Mouse (Mus musculus) MEL (cell line): ENCODE measurements around the gene Rsbn1. TPM values are rescaled to one million over a fixed set of nuclear protein-coding genes. Genes with fewer than 3 reads are reported as not detected.

ENCODE experiments used
- DNase-seq: peaks from one replicate; pipeline ENCODE4 v3.0.0; 2011; ENCODE audit warnings: low read depth, low spot score
- H3K27ac ChIP-seq: 2 replicates; pipeline ENCODE4 v1.5.1; 2012; ENCODE audit warnings: low read depth, mild to moderate bottlenecking, control low read depth, low read length, moderate library complexity; ENCODE audit not compliant: control insufficient read depth
- H3K27me3 ChIP-seq, 2 experiments: fragments of 150-350 bp in 1 of 2; sonication (generic) in 1 of 2; 2 replicates each; pipeline ENCODE4 v1.6.1; 2012; ENCODE audit warnings: low read length in 2 of 2, mild to moderate bottlenecking in 2 of 2, improper control_type of control experiment in 1 of 2, moderate library complexity in 1 of 2; ENCODE audit not compliant: insufficient read depth in 2 of 2, control insufficient read depth in 1 of 2
- H3K36me3 ChIP-seq, 2 experiments: 2 replicates each; pipeline ENCODE4 v1.6.1; 2012 to 2014; ENCODE audit warnings: low read length in 2 of 2, improper control_type of control experiment in 1 of 2, inconsistent platforms in 1 of 2, mild to moderate bottlenecking in 1 of 2; ENCODE audit not compliant: insufficient read depth in 2 of 2, control insufficient read depth in 1 of 2
- H3K4me1 ChIP-seq, 2 experiments: fragments of 150-350 bp in 1 of 2; sonication (generic) in 1 of 2; 2 replicates each; pipeline ENCODE4 v1.6.1; 2012; ENCODE audit warnings: low read length in 2 of 2, improper control_type of control experiment in 1 of 2, mild to moderate bottlenecking in 1 of 2; ENCODE audit not compliant: insufficient read depth in 2 of 2, control insufficient read depth in 1 of 2
- H3K4me3 ChIP-seq, 2 experiments: fragments of 150-350 bp in 1 of 2; sonication (generic) in 1 of 2; 2 replicates each; pipeline ENCODE4 v1.5.1; 2012; ENCODE audit warnings: low read depth in 2 of 2, low read length in 2 of 2, mild to moderate bottlenecking in 2 of 2, moderate library complexity in 2 of 2, control low read depth in 1 of 2, improper control_type of control experiment in 1 of 2; ENCODE audit not compliant: control insufficient read depth in 1 of 2, insufficient read depth in 1 of 2
- H3K79me2 ChIP-seq: 2 replicates; pipeline ENCODE4 v1.6.1; 2012; ENCODE audit warnings: mild to moderate bottlenecking, low read length, moderate library complexity; ENCODE audit not compliant: control insufficient read depth, poor library complexity, insufficient read depth
- H3K9ac ChIP-seq: 2 replicates; pipeline ENCODE4 v1.6.1; 2012; ENCODE audit warnings: low read depth, mild to moderate bottlenecking, control low read depth, low read length, moderate library complexity; ENCODE audit not compliant: control insufficient read depth, poor library complexity, severe bottlenecking
- H3K9me3 ChIP-seq: fragments of 150-350 bp; sonication (generic); replicated peaks from 2 replicates; pipeline ENCODE4 v1.6.1; 2012; ENCODE audit warnings: mild to moderate bottlenecking, low read length, improper control_type of control experiment, moderate library complexity; ENCODE audit not compliant: insufficient read depth
- CHD2 ChIP-seq: IDR thresholded peaks from 2 replicates; pipeline ENCODE4 v1.6.1; 2011; ENCODE audit warnings: low read length, improper control_type of control experiment
- CTCF ChIP-seq, 3 experiments: IDR thresholded peaks in 2 of 3; conservative IDR thresholded peaks in 1 of 3; 2 replicates each; pipeline ENCODE4 v1.5.1; 2011 to 2012; ENCODE audit warnings: low read length in 3 of 3, low read depth in 2 of 3, mild to moderate bottlenecking in 2 of 3, improper control_type of control experiment in 1 of 3, inconsistent platforms in 1 of 3, mixed read lengths in 1 of 3, moderate library complexity in 1 of 3; ENCODE audit not compliant: control insufficient read depth in 1 of 3, insufficient read depth in 1 of 3, poor library complexity in 1 of 3, severe bottlenecking in 1 of 3
- EP300 ChIP-seq, 2 experiments: IDR thresholded peaks; 2 replicates each; pipeline ENCODE4 v1.6.1; 2011; ENCODE audit warnings: improper control_type of control experiment in 2 of 2, low read length in 2 of 2, low read depth in 1 of 2, mild to moderate bottlenecking in 1 of 2
- GATA1 ChIP-seq: IDR thresholded peaks from 2 replicates; pipeline ENCODE4 v1.6.1; 2011; ENCODE audit warnings: low read depth, low read length, improper control_type of control experiment
- MXI1 ChIP-seq: IDR thresholded peaks from 2 replicates; pipeline ENCODE4 v1.6.1; 2011; ENCODE audit warnings: mild to moderate bottlenecking, low read depth, low read length, improper control_type of control experiment
- MYB ChIP-seq: IDR thresholded peaks from 2 replicates; pipeline ENCODE4 v1.6.1; 2011; ENCODE audit warnings: mild to moderate bottlenecking, low read depth, low read length, improper control_type of control experiment
- POLR2AphosphoS5 ChIP-seq: IDR thresholded peaks from 2 replicates; pipeline ENCODE4 v1.6.1; 2012; ENCODE audit warnings: low read depth, borderline replicate concordance, mild to moderate bottlenecking, inconsistent platforms, low read length, moderate library complexity, mixed read lengths
- RAD21 ChIP-seq: IDR thresholded peaks from 2 replicates; pipeline ENCODE4 v1.6.1; 2011; ENCODE audit warnings: mild to moderate bottlenecking, low read depth, low read length, improper control_type of control experiment
- SIN3A ChIP-seq: IDR thresholded peaks from 2 replicates; pipeline ENCODE4 v1.6.1; 2012; ENCODE audit warnings: low read length, improper control_type of control experiment, inconsistent platforms
- TAL1 ChIP-seq: IDR thresholded peaks from 2 replicates; pipeline ENCODE4 v1.6.1; 2012; ENCODE audit warnings: mild to moderate bottlenecking, inconsistent platforms, low read length, moderate library complexity, mixed read lengths
- TCF12 ChIP-seq: IDR thresholded peaks from 2 replicates; pipeline ENCODE4 v1.6.1; 2014; ENCODE audit warnings: low read depth, mild to moderate bottlenecking, inconsistent platforms, low read length, improper control_type of control experiment, moderate library complexity
- UBTF ChIP-seq: IDR thresholded peaks from 2 replicates; pipeline ENCODE4 v1.6.1; 2012; ENCODE audit warnings: low read depth, mild to moderate bottlenecking, inconsistent platforms, low read length, improper control_type of control experiment, moderate library complexity, borderline replicate concordance; ENCODE audit not compliant: insufficient read depth
- ZNF384 ChIP-seq: IDR thresholded peaks from 2 replicates; pipeline ENCODE4 v1.6.1; 2012; ENCODE audit warnings: low read depth, mild to moderate bottlenecking, inconsistent platforms, low read length, improper control_type of control experiment
- polyA plus RNA-seq, 2 experiments: library from polyadenylated mRNA; stranded (reverse) in 1 of 2; unstranded in 1 of 2; fragments of >175 nt in 1 of 2; fragments of >200 nt in 1 of 2; gene quantifications; 2 replicates each; pipeline versions ENCODE4 v1.2.1 to v1.2.4; 2012; ENCODE audit warnings: low replicate concordance in 2 of 2, low read depth in 1 of 2; ENCODE audit not compliant: insufficient read length in 2 of 2, insufficient read depth in 1 of 2, missing spikeins in 1 of 2
- total RNA-seq: library from RNA; depleted of rRNA; stranded (reverse); fragments of 300-350 nt; gene quantifications from 2 replicates; pipeline ENCODE4 v1.2.3, GENCODE M21; 2012

Gene Rsbn1
- total and polyA plus RNA-seq, 3 experiments = 10.5 to 37.3 (median 10.8) TPM

GRCm38 (mm10) chr3:103916839-103917237 lies 2.9 kb downstream of the Rsbn1 start:
- Histone ChIP-seq H3K27me3 (no peaks in the 10 kb centered on the region), H3K9me3 (no peaks in the 10 kb centered on the region), H3K4me3 (peak overlapping the region; percentile 41 to 93), H3K9ac (peak overlapping the region; percentile 72), H3K27ac (peak overlapping the region; percentile 41), H3K79me2 (peaks cover 44% of the 10 kb centered on the region), H3K36me3 (peaks cover 1 to 29% of the 10 kb centered on the region in 2 experiments; a peak in 3 of 4 replicates), H3K4me1 (peaks cover 9 to 10% of the 10 kb centered on the region in 2 experiments)
- DNase-seq = no peak
- no peak for TF ChIP-seq UBTF
- TF ChIP-seq CTCF (IDR thresholded peaks at IDR 0.05 in 2 of 3, conservative IDR thresholded peaks at IDR 0.05 in 1 of 3; ENCODE audit: control insufficient read depth in 1 of 3, insufficient read depth in 1 of 3, low read depth in 2 of 3, low read length in 3 of 3, poor library complexity in 1 of 3, severe bottlenecking in 1 of 3) = peak in 1 of 3 experiments; percentile 12; a peak in 1 of 6 replicates
- TF ChIP-seq MXI1 = peak; percentile 11; the same call in 1 of the 2 replicates

DNA sequence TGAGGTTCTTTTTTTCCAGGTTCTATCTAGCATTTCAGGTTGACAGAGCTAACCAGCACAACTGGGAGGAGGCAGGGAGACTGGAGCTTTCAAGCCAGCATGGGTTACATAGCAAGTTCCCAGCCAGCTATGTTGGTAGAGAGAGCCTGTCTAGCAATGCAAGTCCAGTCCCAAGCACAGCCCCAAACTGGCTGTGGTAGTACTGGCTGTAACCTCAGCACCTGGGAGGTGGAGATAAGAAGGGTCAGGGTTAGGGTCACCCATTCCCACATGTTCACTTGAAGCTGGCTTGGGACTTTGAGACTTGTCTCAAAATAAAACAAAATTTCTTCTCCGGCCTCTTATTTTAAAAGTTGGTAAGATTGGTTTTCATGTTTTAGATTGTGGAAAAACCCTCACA lies 6.2 kb downstream of the Rsbn1 start:
- no peaks in the 10 kb centered on the region for H3K27me3 ChIP-seq
- H3K4me1 ChIP-seq = peaks cover 13 to 37% of the 10 kb centered on the region in 2 experiments
- peaks cover 56% of the 10 kb centered on the region for H3K79me2 ChIP-seq
- H3K9me3 ChIP-seq = no peaks in the 10 kb centered on the region
- H3K36me3 ChIP-seq = peaks cover 4 to 46% of the 10 kb centered on the region in 2 experiments; a peak in 3 of 4 replicates
- no peak for TF ChIP-seq TCF12
- peak; percentile 71 for TF ChIP-seq TAL1
- TF ChIP-seq, all 39 proteins: peak for 1
- Histone ChIP-seq H3K4me3 (no peak overlapping the region), H3K9ac (no peak overlapping the region), H3K27ac (no peak overlapping the region)
- DNase-seq = no peak

GRCm38 (mm10) chr3:103925302-103925701 lies 11.4 kb downstream of the Rsbn1 start:
- peaks cover 7 to 42% of the 10 kb centered on the region in 2 experiments for H3K4me1 ChIP-seq
- H3K9ac ChIP-seq = no peak overlapping the region
- H3K79me2 ChIP-seq = peaks cover 42% of the 10 kb centered on the region
- H3K27me3 ChIP-seq = no peaks in the 10 kb centered on the region
- H3K36me3 ChIP-seq = peaks cover 24 to 38% of the 10 kb centered on the region in 2 experiments
- H3K9me3 ChIP-seq = no peaks in the 10 kb centered on the region
- no peak overlapping the region for H3K27ac ChIP-seq
- DNase-seq = peak; percentile 36
- TF ChIP-seq MYB (no peak), CTCF (IDR thresholded peaks at IDR 0.05 in 2 of 3, conservative IDR thresholded peaks at IDR 0.05 in 1 of 3; ENCODE audit: control insufficient read depth in 1 of 3, insufficient read depth in 1 of 3, low read depth in 2 of 3, low read length in 3 of 3, poor library complexity in 1 of 3, severe bottlenecking in 1 of 3) (no peak), GATA1 (peak; percentile 57; the same call in 1 of the 2 replicates), SIN3A (peak; percentile 22; the same call in 1 of the 2 replicates), POLR2AphosphoS5 (no peak), RAD21 (no peak), CHD2 (no peak), ZNF384 (peak; percentile 84), EP300 (IDR thresholded peaks at IDR 0.05; ENCODE audit: low read depth in 1 of 2, low read length in 2 of 2) (peak; percentile 34 to 67; a peak in 3 of 4 replicates)
- TF ChIP-seq, all 39 proteins: peak for 4
- H3K4me3 ChIP-seq = peak overlapping the region in 1 of 2 experiments; percentile 7; a peak in 1 of 4 replicates
